Mouse (Mus musculus) T-helper 1 cell (primary cell): ENCODE results near the gene Arhgap9.

ENCODE experiments used
- in situ Hi-C: fragments of 300-600 bp; cut with MboI, MseI; formaldehyde crosslinking; loops from one replicate; pipeline ENCODE4 v1.15.1; 2025; ENCODE audit warnings: high pct_unique_total_duplicates

The Arhgap9 gene

GRCm38 (mm10) chr10:127322669-127323068, 905 bp downstream of the Arhgap9 start:
- in situ Hi-C loops = no loop called here

GRCm38 (mm10) chr10:127323131-127323855, 1.5 kb downstream of the Arhgap9 start:
- in situ Hi-C loops = no loop called here

GRCm38 (mm10) chr10:127324495-127324894, 2.7 kb downstream of the Arhgap9 start:
- in situ Hi-C loops = no loop called here

- in situ Hi-C loops = no loop called here
Measured at GRCm38 (mm10) chr10:127325454-127326016, 3.8 kb downstream of the Arhgap9 start.

- in situ Hi-C loops = no loop called here
Measured at GRCm38 (mm10) chr10:127326017-127326801, 4.4 kb downstream of the Arhgap9 start.

- in situ Hi-C loops = no loop called here
Measured at GRCm38 (mm10) chr10:127326828-127327227, 5.1 kb downstream of the Arhgap9 start.

GRCm38 (mm10) chr10:127327461-127328145, 5.8 kb downstream of the Arhgap9 start:
- in situ Hi-C loops = no loop called here

GRCm38 (mm10) chr10:127330212-127330611, 8.4 kb downstream of the Arhgap9 start:
- in situ Hi-C loops = no loop called here

GRCm38 (mm10) chr10:127332211-127332874, 10.6 kb downstream of the Arhgap9 start:
- in situ Hi-C loops = no loop called here

GRCm38 (mm10) chr10:127333152-127333551, 11.4 kb downstream of the Arhgap9 start:
- in situ Hi-C loops = no loop called here

- in situ Hi-C loops = no loop called here
Measured at GRCm38 (mm10) chr10:127335271-127335670, 13.5 kb downstream of the Arhgap9 start.

- in situ Hi-C loops = no loop called here
Measured at GRCm38 (mm10) chr10:127336952-127337351, 15.2 kb downstream of the Arhgap9 start.

GRCm38 (mm10) chr10:127337536-127338099, 15.9 kb downstream of the Arhgap9 start:
- in situ Hi-C loops = no loop called here

- in situ Hi-C loops = no loop called here
Measured at GRCm38 (mm10) chr10:127338930-127339682, 17.3 kb downstream of the Arhgap9 start.

GRCm38 (mm10) chr10:127339683-127340576, 18.2 kb downstream of the Arhgap9 start:
- in situ Hi-C loops = no loop called here

GRCm38 (mm10) chr10:127340577-127341359, 19.0 kb downstream of the Arhgap9 start:
- in situ Hi-C loops = no loop called here

GRCm38 (mm10) chr10:127341360-127341690, 19.6 kb downstream of the Arhgap9 start:
- in situ Hi-C loops = no loop called here

- in situ Hi-C loops = no loop called here
Measured at GRCm38 (mm10) chr10:127341891-127342639, 20.3 kb downstream of the Arhgap9 start, which contains the start of gene Gli1. Gli1 (minus strand) TSS chr10:127341974.
